Mouse (Mus musculus): ENCODE measurements around the gene Ppm1e.

Gene Ppm1e

DNA sequence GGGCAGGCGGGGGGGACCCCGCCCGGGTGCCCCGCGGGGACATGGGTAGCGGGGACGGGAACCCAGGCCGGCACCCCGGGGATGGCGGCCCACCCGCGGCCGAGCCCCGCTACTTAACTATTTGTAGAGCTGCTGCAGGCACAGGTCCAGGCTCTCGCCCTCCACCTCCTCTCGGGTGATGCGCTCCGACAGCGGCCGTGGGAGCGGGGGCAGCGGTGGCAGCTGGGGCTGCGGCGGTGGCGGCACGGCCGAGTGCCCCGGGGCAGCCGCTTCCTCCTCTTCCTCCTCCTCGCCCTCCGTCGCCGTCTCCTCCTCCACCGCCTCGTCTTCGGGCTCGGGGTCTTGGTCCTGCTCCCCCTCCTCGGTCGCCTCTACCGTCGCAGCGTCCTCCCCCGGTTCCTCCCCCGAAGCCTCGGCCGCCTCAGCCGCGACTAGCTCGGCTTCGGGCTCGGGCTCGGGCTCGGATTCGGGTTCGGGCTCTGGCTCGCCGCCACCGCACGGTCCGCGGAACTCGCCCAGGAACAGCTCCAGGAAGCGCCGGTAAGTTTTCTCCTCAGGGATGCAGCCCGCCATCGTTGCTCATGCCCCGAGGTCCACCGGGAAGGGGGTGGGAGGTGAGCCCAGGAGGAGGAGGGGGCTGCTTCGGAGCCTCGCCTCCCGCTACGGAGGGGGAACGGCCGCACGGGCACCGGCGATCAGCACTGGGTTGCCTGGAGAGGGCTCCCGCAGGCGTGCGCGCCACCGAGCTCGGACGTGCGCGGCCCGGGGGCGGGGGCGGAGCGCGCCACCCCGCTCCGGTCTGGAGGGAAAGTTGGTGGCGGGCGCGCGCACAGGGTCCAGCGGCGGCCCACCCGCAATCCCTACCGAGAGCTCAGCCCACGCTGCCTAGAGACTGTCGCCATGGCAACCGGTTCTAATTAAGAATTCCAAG is at the start of gene Ppm1e:
Gene Ppm1e (minus strand): TSS at position 693 of the 931 bp plus-strand sequence.
- DNase-seq, result peak; percentile 53 to 80

DNA sequence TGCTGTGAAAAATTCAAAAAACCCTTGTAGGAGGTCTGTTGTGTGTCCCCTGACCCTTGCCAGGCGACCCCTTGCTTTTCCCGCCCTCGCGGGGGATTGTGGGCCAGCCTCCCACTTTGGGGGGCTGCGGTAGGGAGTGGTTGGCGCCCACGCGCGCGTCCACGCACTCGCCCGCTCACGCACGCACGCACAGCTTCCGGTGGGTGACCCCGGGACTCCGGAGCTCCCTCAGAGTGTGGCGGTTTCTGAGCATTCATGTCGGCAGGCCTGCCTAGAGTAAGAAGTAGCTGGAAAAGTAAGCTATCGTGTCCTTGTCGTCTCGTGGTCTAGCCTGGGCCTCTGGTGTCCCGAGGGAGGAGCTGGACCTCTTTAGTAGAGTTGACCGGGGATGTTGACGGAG is 46.1 kb upstream of the Ppm1e start, which contains the start of the genes Rad51c and Tex14:
Gene Rad51c (minus strand): TSS at position 79 of the 400 bp plus-strand sequence.
Gene Tex14 (plus strand): TSS at position 190 of the 400 bp plus-strand sequence.
- no peak for DNase-seq

DNA sequence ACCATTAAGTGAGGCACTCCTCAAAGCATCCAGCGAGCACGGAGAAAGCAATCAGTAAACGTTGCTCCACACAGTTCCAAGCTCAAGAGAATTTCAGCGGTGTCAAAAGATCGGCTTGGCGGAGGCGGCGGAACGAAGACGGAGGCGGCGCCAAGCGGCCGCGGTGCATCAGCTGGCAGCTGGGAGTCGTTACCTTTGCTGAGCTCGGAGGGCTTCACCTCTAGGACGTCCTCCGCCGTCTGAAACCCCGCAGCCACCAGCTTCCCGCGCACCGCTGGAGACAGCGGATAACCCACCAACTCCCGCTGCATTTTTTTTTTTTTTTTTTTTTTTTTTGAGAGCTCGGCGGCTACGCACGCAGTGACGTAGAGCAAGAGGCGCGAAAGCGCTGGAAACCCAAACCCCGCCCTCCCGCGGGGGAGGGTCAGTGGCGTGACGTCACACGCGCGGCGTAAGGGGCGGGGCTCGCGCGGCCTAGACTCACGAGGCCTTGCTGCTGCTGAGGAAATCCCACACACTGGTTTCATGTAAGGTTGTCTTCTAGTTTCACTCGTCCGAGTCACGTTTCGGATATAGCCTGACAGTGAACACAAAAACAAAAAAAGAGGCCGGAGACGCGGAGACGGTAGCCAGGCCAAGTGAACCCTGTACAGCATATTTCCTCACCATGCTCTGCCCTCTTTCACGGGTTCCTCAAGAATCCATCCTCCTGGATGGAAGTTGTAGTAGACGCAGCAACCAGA is 45.5 kb upstream of the Ppm1e start:
- peak; percentile 96 to 97 for DNase-seq

DNA sequence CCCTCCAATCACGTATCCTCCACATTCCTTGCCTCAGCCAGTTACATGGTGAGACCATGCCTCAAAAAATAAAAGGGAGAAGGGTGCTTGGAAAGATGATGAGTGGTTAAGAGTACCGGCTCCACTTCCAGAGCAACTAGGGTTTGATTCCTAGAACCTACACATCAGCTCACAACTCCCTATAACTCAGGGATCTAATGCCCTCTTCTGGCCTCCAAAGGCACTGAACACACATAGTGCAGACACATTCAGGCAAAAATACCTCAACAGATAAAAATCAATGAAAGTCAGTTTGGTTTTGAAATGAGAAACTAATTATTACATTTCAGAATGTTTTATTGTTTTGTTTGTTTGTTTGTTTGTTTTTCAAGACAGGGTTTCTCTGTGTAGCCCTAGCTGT is 39.6 kb upstream of the Ppm1e start:
- DNase-seq, result no peak

DNA sequence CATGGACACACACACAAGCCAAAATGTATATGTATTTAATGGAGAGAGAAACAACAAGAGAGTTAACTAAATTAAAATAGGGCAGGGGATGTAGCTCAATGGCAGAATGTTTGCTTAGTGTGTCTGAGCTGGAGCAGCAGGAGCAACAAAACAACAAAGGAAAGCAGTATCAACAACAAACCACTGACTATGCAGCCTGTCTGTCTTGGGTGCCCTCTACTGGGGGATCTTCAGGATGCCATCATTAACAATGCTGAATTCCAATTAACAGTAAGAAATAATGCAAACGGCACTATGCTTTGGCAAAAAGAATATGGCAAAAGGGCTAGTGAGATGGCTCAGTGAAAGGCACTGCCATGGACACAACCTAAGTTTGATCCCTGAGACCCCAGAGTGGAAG is 35.0 kb upstream of the Ppm1e start:
- DNase-seq, result peak; percentile 30 to 67

DNA sequence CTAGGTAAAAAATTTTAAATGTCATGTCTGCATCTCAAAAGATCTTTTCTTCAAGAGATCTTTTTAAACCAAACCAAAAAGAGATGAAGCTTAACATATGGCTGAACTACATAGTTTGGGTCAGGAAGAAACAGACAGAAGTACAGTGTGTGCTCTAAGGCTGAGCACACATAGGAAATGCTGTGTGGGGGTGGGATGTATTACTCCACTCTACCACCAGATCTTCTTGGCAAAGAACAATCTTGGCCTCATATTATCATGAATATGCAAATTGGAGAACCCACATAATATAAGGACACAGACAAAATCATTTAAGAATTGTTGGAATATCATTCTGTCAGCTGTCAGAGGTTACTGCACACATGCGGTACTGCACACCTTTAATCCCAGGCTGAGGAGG is 26.9 kb upstream of the Ppm1e start:
- no peak for DNase-seq

DNA sequence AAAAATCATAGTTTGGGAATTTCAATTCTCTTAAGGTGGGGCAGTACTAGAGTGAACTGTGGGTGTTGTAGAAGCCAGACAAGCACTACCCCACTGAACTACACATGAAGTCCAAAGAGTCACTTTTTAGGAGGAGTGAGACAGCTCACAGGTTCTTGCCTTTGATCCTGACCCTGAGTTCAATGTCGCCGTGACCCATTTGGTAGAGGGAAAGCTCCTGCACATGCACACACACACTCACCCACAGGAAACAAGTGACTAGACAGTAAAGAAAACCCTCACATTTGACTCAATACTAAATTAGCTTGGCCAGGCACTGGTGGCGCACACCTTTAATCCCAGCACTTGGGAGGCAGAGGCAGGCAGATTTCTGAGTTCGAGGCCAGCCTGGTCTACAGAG is 25.7 kb upstream of the Ppm1e start:
- DNase-seq, result no peak

DNA sequence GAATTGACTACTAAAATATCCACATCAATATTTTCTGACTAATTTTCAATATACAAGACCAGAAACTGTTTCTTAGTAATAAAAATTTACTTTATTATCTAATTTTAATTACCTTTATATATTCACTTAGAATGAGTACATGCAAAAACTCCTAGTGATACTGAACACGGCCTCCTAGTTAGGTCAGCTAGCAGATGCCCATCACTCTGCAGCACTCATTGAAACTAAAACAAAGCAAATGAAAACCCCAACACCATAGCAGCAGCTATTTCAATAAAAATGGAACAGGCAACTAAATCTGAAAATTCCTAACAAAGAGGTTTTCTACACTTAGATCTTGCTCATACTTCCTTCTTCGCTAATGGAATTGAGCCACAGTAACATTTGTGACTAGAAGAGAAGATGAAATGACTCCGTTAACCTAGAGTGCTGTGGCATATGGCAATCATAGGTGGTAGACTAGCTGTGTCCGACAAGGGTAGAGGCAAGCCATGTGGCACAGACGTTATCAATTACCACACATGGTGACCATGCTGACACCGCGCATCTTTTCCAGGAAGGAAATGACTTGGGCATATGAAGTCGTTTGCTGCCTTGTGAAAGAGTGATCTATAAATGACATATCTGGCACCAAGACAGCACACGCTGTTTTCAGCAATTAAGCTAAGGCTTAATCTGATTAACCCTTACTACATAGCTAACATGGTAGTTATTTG is 9.2 kb upstream of the Ppm1e start:
- DNase-seq, result no peak

DNA sequence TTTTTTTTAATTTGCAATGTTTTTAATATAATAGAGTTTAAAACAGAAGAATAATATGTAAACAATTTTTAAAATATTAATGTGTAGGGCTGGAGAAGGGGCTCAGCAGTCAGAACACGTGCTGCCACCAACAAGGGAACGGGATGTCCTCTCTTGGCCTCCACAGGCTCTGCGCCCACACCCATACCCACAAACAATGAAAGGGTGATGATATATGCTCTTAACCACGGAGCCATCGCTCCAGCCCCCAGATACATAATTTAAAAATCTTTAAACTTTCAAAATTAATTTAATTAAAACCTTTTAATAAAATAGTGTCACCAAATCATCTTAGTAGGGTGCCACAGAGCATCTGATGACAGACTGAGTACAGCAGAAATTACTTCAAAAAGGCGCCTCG is 8.2 kb upstream of the Ppm1e start:
- no peak for DNase-seq

DNA sequence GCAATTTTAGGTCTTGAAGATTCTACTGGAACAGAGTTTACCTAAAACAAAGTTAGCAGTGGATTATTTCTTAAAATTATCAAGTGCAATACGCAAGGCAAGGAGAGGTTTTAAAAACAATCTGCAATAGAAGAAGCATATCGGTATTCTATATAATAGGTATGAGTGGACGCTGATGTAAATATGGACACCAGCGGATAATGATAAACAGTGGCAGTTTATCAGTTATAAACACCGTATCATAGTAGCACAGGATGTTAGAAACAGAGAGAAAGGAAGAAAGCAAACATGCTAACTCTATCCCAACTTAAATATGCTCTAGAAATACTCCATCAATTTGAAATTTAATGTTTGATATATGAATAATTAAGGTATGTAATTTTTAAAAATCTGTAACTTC is 6.3 kb upstream of the Ppm1e start:
- DNase-seq, result no peak

DNA sequence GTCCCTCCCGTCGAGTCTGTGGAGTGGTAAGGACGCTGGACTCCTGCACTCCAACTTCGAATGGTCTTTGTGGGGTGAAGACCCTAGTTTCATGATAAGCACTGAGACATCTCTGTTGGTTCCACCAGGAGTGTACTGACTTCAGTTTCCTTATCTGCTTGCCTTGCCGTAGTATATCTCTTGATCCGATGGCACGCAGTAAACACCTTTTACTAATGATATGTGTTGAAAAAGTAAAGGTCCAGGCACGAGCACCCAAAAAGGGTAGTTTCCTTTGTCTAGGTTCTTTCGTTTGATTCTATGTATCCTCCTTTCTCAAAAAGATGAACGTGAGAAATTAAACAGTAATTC is 414 bp upstream of the Ppm1e start:
- DNase-seq, result no peak

DNA sequence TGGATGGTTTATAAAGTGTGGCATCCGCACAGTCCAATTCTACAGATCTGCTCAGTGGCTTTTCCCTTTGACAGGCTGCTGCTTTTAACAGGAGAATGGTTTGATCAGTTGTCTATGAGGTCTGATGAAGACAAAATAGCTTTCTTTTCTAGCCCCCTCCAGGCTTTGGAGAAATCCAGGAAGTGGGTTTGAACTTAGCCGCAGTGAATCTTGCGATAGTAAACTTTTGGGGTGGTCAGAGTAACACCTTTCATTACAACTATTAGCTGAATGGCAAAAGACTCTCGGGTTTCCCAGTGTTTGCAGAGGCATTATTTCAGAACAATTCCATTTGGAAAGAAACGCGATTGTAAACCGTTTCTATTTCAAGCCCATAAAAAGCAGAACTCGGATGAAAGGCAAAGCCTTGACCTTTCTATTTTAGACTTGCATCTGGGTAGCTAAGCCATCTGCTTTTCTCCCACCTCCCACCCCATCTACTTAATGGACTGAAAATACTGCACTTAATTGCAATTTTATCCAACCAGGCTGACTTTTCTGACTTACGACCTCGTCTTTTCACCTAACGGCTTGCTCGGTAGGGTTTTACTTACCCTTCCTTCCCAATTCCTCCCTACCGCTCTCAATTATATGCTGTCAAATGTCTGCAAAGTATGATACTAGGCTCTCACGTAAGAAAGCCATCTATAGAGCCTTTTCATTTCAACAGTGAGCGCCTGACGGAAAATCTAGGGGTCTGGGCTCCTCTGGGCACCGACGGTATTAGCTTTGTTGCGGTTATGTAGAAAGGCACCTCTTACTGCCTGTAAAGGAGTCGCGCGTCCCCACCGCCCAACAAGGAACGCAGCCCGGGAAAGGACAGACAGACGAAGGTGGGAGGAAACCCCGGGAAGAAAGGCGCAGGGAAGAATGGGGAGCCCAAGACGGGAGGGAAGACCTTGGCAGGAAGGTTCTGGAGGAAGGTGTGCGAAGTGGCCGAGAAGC is 1.2 kb downstream of the Ppm1e start:
- peak in 1 of 2 experiments; percentile 29 for DNase-seq

DNA sequence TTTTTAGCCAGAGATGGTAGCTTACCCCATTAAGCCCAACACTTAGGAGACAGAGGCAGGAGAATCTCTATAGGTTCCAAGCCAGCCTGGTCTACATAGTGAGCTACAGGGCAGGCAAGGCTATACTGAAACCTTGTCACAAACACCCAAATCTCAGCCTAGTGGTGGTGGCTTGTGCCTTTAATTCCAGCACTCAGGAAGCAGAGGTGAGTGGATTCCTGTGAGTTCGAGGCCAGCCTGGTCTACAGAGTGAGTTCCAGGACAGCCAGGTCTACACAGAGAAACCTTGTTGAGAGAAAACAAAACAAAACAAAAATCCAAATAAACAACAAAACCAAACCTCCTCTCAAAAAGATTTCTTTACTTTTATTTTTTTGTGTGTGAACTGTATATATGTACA is 4.0 kb downstream of the Ppm1e start:
- DNase-seq, result no peak

DNA sequence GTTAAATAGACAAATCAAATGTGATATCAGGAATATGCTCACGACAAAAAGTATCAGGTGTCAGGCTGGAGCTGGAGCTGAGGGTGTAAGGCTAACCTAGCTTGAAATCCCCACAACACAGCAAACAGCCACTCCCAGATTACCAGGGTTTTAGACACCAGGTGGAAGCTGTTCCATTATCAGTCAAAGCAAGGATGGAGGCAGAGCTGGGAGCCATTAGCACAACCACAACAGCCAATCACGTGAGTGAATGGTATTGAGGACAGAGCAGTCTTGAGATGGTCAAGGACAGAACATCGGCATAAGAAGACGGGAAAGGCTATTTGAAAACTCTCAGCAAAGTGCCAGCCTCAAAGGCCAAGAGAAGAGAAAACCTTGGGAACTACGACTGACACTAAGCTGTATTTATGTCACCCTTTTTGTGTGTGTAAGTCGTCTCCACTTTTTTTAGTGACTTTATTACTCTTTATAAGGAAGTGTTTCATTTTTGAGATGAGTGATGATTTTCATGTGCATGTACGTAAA is 5.1 kb downstream of the Ppm1e start:
- DNase-seq, result no peak

DNA sequence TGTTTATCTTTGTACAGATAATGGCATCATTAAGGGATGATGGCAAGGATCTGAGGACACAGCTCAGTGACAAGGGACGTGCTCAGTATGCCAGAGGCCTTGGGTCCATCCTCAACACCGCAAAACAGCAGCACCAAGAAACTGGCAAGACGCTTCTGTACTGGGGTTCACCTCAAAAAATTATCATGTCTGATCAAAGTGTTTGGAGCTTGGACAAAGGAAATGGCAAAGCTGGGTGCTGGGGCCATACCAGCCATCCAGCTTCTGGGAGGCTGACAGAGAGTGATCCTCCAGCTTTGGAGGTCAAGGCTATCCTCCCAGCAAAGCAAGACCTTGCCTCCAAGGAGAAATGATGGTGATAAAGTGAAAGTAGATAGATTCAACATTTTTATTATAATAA is 32.4 kb downstream of the Ppm1e start:
- DNase-seq, result no peak

DNA sequence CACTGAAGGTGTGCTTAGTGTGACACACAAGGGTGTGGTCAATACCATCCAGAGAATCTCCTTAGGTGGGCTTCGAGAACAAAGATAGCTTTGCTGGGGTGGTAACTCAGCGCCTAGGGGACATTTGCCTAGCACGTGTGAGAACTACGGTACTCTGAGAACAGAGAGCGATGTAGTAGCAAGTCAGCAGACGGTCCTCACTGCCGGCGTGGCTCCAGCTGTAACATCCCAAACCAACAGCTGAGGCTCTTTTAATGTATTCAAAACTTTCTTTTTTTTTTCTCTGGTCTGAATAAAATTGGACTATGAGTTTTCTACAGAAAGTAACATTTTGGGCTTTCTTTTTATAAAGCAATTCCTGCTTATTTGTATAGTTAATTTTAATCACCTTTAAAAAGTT is 36.3 kb downstream of the Ppm1e start:
- DNase-seq, result no peak

DNA sequence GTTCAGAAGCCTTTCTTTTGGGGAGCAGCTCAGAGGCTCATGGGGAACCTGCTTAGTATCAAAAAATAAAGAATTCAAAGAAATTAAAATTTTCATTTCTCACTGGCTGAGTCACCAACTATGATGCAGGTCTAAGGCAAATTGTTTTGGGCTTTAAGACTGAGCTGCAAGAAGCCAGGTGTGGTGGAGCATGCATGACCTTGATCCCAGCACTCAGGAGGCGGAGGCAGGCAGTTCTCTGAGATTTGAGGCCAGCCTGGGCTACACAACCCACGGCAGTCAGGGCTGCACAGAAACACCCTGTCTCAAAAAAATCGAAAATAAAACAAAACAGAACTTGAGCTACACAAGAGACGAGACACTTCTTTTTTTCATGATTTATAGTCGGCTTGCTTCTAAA is 38.8 kb downstream of the Ppm1e start:
- DNase-seq, result peak in 1 of 2 experiments; percentile 1

DNA sequence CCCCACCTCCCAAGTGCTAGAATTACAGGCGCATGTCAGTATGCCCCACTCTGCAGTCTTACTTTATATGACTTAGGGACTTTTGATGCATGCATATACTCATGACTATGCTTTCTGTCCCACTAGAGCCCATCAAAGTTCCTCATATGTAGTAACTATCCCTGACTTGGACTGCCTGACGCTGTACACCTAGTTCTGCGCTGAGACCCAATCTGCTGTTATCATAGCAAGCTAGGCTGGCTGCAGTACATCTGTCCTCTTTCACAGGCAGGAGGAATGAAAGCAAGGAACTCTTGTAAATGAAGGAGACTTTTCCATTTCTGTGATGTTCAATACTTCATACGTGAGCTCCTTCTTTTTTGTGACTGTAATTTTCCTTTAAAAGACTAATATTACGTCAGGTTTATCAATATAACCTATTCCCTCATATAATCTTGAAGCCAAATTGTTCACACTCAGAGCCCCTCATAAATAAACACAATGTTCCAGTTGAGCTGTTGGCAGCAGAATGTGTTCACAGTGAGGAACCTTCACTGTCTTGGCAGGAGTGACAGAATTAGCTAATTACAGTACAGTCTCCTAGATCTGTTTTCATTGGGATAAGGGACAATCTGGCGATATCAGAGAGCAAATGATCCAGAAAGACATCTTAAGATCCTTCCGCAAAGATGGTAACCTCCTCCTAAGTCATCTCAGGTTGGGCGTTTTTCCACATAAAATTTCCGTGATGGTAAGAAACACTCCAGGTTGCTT is 39.7 kb downstream of the Ppm1e start:
- no peak for DNase-seq

DNA sequence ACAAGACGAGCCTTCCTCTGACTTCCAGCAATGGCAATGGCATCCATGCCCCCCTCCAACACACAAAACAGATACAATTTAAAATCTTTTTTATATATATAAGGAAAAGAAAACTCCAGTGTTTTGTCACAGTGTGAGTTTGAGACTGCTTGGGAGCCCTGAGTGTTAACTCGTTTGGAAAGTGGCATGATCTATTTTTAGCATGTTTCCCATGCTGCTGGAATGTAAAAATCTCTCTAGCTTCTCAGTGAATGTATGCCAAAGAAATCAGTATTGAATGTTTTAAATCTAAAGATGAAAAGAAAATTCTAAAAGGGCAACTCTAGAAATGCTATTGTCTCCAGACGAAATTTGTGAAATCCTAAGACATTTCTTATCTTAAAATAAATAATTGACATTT is 45.3 kb downstream of the Ppm1e start:
- DNase-seq, result no peak

DNA sequence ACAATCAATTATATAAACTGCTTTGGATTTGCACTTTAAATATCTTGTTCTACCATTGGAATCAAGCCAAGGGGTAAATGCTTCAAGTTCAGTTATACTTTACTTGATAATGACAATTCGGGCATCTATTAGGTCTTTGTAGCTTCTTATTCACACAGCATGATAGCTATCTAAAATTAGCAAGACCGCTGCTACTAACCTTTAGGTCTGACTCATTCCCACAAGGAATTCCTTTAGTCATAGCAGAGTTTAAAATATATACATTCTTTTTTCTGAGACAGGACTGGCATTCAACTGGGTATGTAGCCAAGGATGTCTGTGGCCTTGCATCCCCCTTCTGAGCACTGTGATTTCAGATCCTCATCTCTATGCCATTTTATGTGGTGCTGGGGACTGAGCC is 48.5 kb downstream of the Ppm1e start:
- DNase-seq, result no peak

Data from kidney, postnatal 36 days (tissue).